Mouse (Mus musculus) hindbrain, embryonic 15.5 days (tissue): ENCODE results near the gene Hist1h4b. TPM values are rescaled to one million over a fixed set of nuclear protein-coding genes. Genes with fewer than 3 reads are reported as not detected.

Experiments
- ATAC-seq: fragments of 200-750 bp; cut with Nextera tagmentation; 2 replicates; pipeline ENCODE4 v1.8.0; 2017; ENCODE audit warnings: low read depth, moderate number of reproducible peaks, moderate TSS enrichment; ENCODE audit not compliant: low FRiP score
- H3K27ac ChIP-seq: fragments of 300-500 bp; sonication (generic); replicated peaks from 2 replicates; pipeline ENCODE4 v1.5.1; 2015; ENCODE audit warnings: mild to moderate bottlenecking, inconsistent platforms
- H3K27me3 ChIP-seq: fragments of 300-500 bp; sonication (generic); 2 replicates; pipeline ENCODE4 v1.6.1; 2015; ENCODE audit warnings: control low read depth, inconsistent platforms
- H3K36me3 ChIP-seq: fragments of 300-500 bp; sonication (generic); 2 replicates; pipeline ENCODE4 v1.6.1; 2015; ENCODE audit warnings: control low read depth, inconsistent platforms
- H3K4me1 ChIP-seq: fragments of 300-500 bp; sonication (generic); replicated peaks from 2 replicates; pipeline ENCODE4 v1.6.1; 2015; ENCODE audit warnings: control low read depth, inconsistent platforms
- H3K4me2 ChIP-seq: fragments of 300-500 bp; sonication (generic); 2 replicates; pipeline ENCODE4 v1.6.1; 2015; ENCODE audit warnings: moderate library complexity, mild to moderate bottlenecking, inconsistent platforms
- H3K4me3 ChIP-seq: fragments of 300-500 bp; sonication (generic); 2 replicates; pipeline ENCODE4 v1.5.1; 2015; ENCODE audit warnings: mild to moderate bottlenecking, inconsistent platforms
- H3K9ac ChIP-seq: fragments of 300-500 bp; sonication (generic); 2 replicates; pipeline ENCODE4 v1.6.1; 2015; ENCODE audit warnings: inconsistent platforms
- H3K9me3 ChIP-seq: fragments of 300-500 bp; sonication (generic); 2 replicates; pipeline ENCODE4 v1.6.1; 2016; ENCODE audit warnings: control low read depth, inconsistent platforms
- WGBS: fragments of 180-500 bp; shearing (Covaris S2); methylation state at CpG from one replicate; pipeline ENCODE4 v1.1.7; 2015; 5-methylcytosine and 5-hydroxymethylcytosine counted together
- polyA plus RNA-seq: library from polyadenylated mRNA; unstranded; fragments of >200 nt; fragmentation: Nextera tagmentation; extraction: Ambion mirVana; gene quantifications from 2 replicates; pipeline ENCODE4 v1.2.1, GENCODE M21; 2015

The Hist1h4b gene
- polyA plus RNA-seq, 1 experiment from 2014 or later = 1.9 TPM

GRCm38 (mm10) chr13:23729192-23729525, 27.7 kb upstream of the Hist1h4b start:
- Histone ChIP-seq H3K4me3 (no peak overlapping the region), H3K4me2 (no peak overlapping the region), H3K27me3 (no peaks in the 10 kb centered on the region), H3K4me1 (no peaks in the 10 kb centered on the region), H3K27ac (no peak overlapping the region), H3K9ac (no peak overlapping the region), H3K9me3 (no peaks in the 10 kb centered on the region), H3K36me3 (no peaks in the 10 kb centered on the region)
- no peak for ATAC-seq
- 92% methylated on average over 9 of the region's 9 CpGs for WGBS

GRCm38 (mm10) chr13:23729706-23730105, 27.1 kb upstream of the Hist1h4b start:
- WGBS = 93% methylated on average over 5 of the region's 5 CpGs
- Histone ChIP-seq H3K27ac (no peak overlapping the region), H3K27me3 (no peaks in the 10 kb centered on the region), H3K4me2 (no peak overlapping the region), H3K36me3 (no peaks in the 10 kb centered on the region), H3K9ac (no peak overlapping the region), H3K9me3 (no peaks in the 10 kb centered on the region), H3K4me1 (no peaks in the 10 kb centered on the region), H3K4me3 (no peak overlapping the region)
- no peak for ATAC-seq

GRCm38 (mm10) chr13:23730479-23730878, 26.3 kb upstream of the Hist1h4b start:
- Histone ChIP-seq H3K27ac (no peak overlapping the region), H3K9me3 (no peaks in the 10 kb centered on the region), H3K4me1 (no peaks in the 10 kb centered on the region), H3K4me3 (no peak overlapping the region), H3K36me3 (no peaks in the 10 kb centered on the region), H3K9ac (no peak overlapping the region), H3K4me2 (no peak overlapping the region), H3K27me3 (no peaks in the 10 kb centered on the region)
- 35% methylated on average over 8 of the region's 8 CpGs for WGBS
- ATAC-seq = no peak

- no peaks in the 10 kb centered on the region for H3K27me3 ChIP-seq
- no peak overlapping the region for H3K4me2 ChIP-seq
- no peak for ATAC-seq
- no peak overlapping the region for H3K9ac ChIP-seq
- no peaks in the 10 kb centered on the region for H3K4me1 ChIP-seq
- no peaks in the 10 kb centered on the region for H3K36me3 ChIP-seq
- 22% methylated on average over 8 of the region's 8 CpGs for WGBS
- no peak overlapping the region for H3K27ac ChIP-seq
- H3K4me3 ChIP-seq = no peak overlapping the region
- H3K9me3 ChIP-seq = no peaks in the 10 kb centered on the region
These were observed 24.5 kb upstream of the Hist1h4b start for GRCm38 (mm10) chr13:23732156-23732804.

GRCm38 (mm10) chr13:23737091-23737490, 19.7 kb upstream of the Hist1h4b start:
- ATAC-seq = no peak
- Histone ChIP-seq H3K27me3 (no peaks in the 10 kb centered on the region), H3K9ac (no peak overlapping the region), H3K4me3 (no peak overlapping the region), H3K9me3 (no peaks in the 10 kb centered on the region), H3K4me2 (no peak overlapping the region), H3K36me3 (no peaks in the 10 kb centered on the region), H3K27ac (no peak overlapping the region), H3K4me1 (peaks cover 23% of the 10 kb centered on the region)
- 91% methylated on average over 5 of the region's 5 CpGs for WGBS

GRCm38 (mm10) chr13:23738041-23738440, 18.8 kb upstream of the Hist1h4b start:
- Histone ChIP-seq H3K27ac (peak overlapping the region; percentile 89), H3K36me3 (no peaks in the 10 kb centered on the region), H3K9me3 (no peaks in the 10 kb centered on the region), H3K4me1 (peaks cover 23% of the 10 kb centered on the region), H3K27me3 (no peaks in the 10 kb centered on the region), H3K4me2 (peak overlapping the region; percentile 100), H3K4me3 (peak overlapping the region; percentile 58), H3K9ac (peak overlapping the region; percentile 62; the same call in 1 of the 2 replicates)
- 22% methylated on average over 4 of the region's 4 CpGs for WGBS
- ATAC-seq = no peak

GRCm38 (mm10) chr13:23738677-23739068, 18.1 kb upstream of the Hist1h4b start, which contains the start of gene Hist1h1c:
Hist1h1c (plus strand) TSS chr13:23738808.
- Histone ChIP-seq H3K36me3 (no peaks in the 10 kb centered on the region), H3K4me1 (peaks cover 23% of the 10 kb centered on the region), H3K4me3 (peak within 1 kb of the TSS; percentile 58), H3K27me3 (no peaks in the 10 kb centered on the region), H3K9ac (peak within 1 kb of the TSS; percentile 62), H3K4me2 (peak within 1 kb of the TSS; percentile 100), H3K9me3 (no peaks in the 10 kb centered on the region), H3K27ac (peak within 1 kb of the TSS; percentile 89)
- WGBS = 0% methylated on average over 38 of the region's 38 CpGs
- ATAC-seq = peak; percentile 93

- Histone ChIP-seq H3K9ac (peak overlapping the region; percentile 62), H3K4me3 (peak overlapping the region; percentile 58), H3K9me3 (no peaks in the 10 kb centered on the region), H3K27me3 (no peaks in the 10 kb centered on the region), H3K4me2 (peak overlapping the region; percentile 100), H3K36me3 (no peaks in the 10 kb centered on the region), H3K4me1 (peaks cover 23% of the 10 kb centered on the region), H3K27ac (peak overlapping the region; percentile 89)
- ATAC-seq = peak; percentile 94
- under 1% methylated on average over 39 of the region's 39 CpGs for WGBS
These were observed 17.5 kb upstream of the Hist1h4b start for GRCm38 (mm10) chr13:23739069-23739921.

GRCm38 (mm10) chr13:23739922-23740252, 16.9 kb upstream of the Hist1h4b start:
- ATAC-seq = no peak
- Histone ChIP-seq H3K4me3 (peak overlapping the region; percentile 58), H3K9me3 (no peaks in the 10 kb centered on the region), H3K4me2 (peak overlapping the region; percentile 100), H3K4me1 (peaks cover 23% of the 10 kb centered on the region), H3K36me3 (no peaks in the 10 kb centered on the region), H3K27me3 (no peaks in the 10 kb centered on the region), H3K27ac (peak overlapping the region; percentile 89), H3K9ac (peak overlapping the region; percentile 38)
- 2% methylated on average over 14 of the region's 14 CpGs for WGBS

GRCm38 (mm10) chr13:23740256-23740840, 16.5 kb upstream of the Hist1h4b start:
- Histone ChIP-seq H3K4me3 (peak overlapping the region; percentile 58), H3K9ac (peak overlapping the region; percentile 38), H3K4me2 (peak overlapping the region; percentile 100), H3K27ac (peak overlapping the region; percentile 89), H3K27me3 (no peaks in the 10 kb centered on the region), H3K4me1 (peaks cover 23% of the 10 kb centered on the region), H3K9me3 (no peaks in the 10 kb centered on the region), H3K36me3 (no peaks in the 10 kb centered on the region)
- 34% methylated on average over 13 of the region's 13 CpGs for WGBS
- no peak for ATAC-seq

- no peaks in the 10 kb centered on the region for H3K9me3 ChIP-seq
- peaks cover 26% of the 10 kb centered on the region for H3K4me1 ChIP-seq
- no peak overlapping the region for H3K27ac ChIP-seq
- no peaks in the 10 kb centered on the region for H3K27me3 ChIP-seq
- H3K4me3 ChIP-seq = no peak overlapping the region
- no peaks in the 10 kb centered on the region for H3K36me3 ChIP-seq
- no peak overlapping the region for H3K9ac ChIP-seq
- WGBS = 75% methylated on average over 5 of the region's 5 CpGs
- no peak overlapping the region for H3K4me2 ChIP-seq
- ATAC-seq = no peak
These were observed 15.9 kb upstream of the Hist1h4b start for GRCm38 (mm10) chr13:23740910-23741309.

- H3K27me3 ChIP-seq = no peaks in the 10 kb centered on the region
- no peak overlapping the region for H3K4me3 ChIP-seq
- no peak for ATAC-seq
- H3K4me2 ChIP-seq = no peak overlapping the region
- no peak overlapping the region for H3K9ac ChIP-seq
- peaks cover 27% of the 10 kb centered on the region for H3K4me1 ChIP-seq
- H3K36me3 ChIP-seq = no peaks in the 10 kb centered on the region
- no peak overlapping the region for H3K27ac ChIP-seq
- H3K9me3 ChIP-seq = no peaks in the 10 kb centered on the region
These were observed 14.8 kb upstream of the Hist1h4b start for GRCm38 (mm10) chr13:23742007-23742406.
